Mouse (Mus musculus): ENCODE measurements around the gene Shd. TPM values are rescaled to one million over a fixed set of nuclear protein-coding genes. Genes with fewer than 3 reads are reported as not detected.
"Not testable (repeated sequence)": the region's sequence is repeated elsewhere in the genome, so short reads cannot be mapped to it uniquely, and the experiment has no call there.

The Shd gene
- 19.9 and 21.4 TPM in 2 replicates for polyA plus RNA-seq (2015; fragmentation: Nextera tagmentation; extraction: Ambion mirVana)

DNA sequence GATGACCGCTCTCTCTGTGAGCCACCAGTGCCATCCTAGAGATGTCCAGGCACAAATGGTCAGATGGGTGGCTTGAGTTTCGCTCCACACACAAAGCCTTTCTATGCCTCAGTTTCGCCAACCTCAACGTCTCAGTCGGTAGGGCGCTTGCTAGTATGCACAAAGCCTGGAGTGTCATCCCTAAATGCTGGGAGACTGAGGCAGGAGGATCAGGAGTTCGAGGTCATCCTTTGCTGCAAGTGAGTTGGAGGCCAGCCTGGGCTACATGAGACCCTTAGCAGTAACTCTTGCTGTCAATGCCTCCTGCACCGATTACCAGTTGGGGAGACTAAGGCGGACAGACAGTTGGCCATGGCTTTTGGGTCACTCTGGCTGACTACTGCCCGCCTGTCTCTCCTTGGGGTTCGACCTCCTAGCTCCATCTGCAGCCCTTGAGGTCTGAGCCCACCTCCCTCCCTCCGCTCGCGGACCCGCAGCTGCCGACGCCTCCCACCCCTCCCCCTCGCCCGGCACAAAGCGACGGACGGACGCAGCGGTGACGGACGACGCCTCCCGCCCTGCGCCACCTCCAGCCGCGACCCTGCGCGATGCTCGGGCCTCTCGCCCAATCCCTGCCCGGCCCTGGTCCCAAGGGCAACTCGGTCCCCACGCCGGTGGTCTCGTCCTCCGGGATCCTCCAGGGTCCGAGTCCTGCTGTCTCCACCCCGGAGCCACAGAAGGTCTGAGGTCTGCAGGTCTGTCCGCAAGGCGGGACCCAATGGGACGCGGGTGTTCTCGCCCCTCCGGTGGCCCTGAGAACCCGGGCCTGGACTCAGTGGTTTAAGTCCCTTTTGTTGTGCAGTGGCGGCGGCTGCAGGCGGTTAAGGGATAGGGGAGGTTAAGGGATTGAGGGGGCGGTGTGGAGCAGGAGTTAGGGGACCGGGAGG lies at the start of gene Shd:
Gene Shd (plus strand): TSS at position 502 of the 926 bp plus-strand sequence.
- Histone ChIP-seq H3K27ac (no peak within 1 kb of the TSS), H3K4me1 (peaks cover 21% of the 10 kb centered on the region), H3K4me3 (peak within 1 kb of the TSS; percentile 53), H3K36me3 (peaks cover 28% of the 10 kb centered on the region), H3K9ac (peak within 1 kb of the TSS; percentile 61), H3K4me2 (peak within 1 kb of the TSS; percentile 88), H3K9me3 (no peaks in the 10 kb centered on the region), H3K27me3 (peaks cover 12% of the 10 kb centered on the region; the same call in 1 of the 2 replicates)
- no peak for ATAC-seq (ENCODE audit: insufficient number of reproducible peaks, low FRiP score, low TSS enrichment, low read depth)
- WGBS: 9% methylated on average over 55 of the region's 55 CpGs

DNA sequence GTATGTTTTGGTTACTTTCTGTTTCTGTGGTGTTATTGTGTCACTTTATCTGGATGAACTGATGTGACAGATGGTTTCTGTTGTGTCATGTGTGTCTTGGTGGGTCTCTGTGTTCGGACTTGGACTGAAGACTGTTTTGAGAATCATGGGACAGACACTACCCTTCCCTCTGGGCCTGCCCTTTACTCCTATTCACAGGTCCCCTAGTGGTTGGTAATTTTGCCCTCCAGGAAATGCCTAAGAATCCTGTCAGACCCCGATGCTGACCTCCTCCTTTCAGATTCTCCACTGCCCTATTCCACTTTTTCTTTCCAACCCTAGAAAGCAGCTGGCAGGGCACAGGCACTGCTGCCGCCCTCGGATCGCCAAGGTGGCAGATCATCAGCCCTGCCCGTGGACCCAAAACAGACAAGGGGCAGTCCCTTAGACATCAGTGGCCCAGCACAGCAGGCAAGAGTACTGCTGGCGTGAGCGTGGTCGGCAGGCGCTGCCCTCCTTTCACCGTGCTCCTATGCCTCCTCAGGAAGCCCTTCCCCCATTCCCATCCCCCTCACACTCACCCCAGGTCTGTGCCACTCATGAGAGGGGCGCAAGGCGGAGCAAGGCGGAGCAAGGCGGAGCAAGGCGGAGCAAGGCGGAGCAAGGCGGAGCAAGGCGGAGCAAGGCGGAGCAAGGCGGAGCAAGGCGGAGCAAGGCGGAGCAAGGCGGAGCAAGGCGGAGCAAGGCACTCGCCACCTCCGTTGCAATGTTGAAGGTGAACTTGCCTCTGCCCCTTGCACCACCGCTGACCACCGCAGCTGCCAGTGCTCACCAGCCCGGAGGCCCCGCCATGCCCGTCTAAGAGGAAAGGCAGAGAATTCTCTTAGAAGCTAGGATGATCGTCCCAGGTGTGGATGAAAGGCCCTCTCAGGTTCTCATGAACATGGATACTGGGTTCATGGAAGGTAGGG lies 38.4 kb upstream of the Shd start:
- H3K27ac ChIP-seq: peak overlapping the region; percentile 66
- WGBS: 1% methylated on average over 33 of the region's 33 CpGs

DNA sequence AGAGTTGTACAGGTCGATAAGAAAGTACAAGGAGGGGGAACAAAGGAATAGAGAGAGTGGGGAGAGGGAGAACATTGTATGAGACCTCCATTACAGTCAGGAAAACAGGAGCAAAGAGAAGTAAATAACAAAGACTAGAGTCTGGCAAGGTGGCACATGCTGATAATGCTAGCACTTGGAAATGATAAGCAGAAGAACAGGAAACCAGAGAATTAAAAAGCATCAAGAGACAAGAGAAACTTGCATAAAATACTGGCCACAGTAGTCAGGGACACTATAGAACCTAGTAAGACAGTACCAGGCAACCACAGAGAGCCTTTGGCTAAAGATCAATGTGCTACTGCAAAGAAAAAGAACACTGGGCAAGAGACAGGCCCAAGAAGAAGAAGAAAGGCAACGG lies 37.6 kb upstream of the Shd start:
- Histone ChIP-seq H3K4me1 (no peaks in the 10 kb centered on the region), H3K27me3 (no peaks in the 10 kb centered on the region), H3K27ac (no peak overlapping the region), H3K9me3 (0 out of 2 replicates have a peak, but pooled peaks cover 4% of the 10 kb centered on the region), H3K36me3 (no peaks in the 10 kb centered on the region), H3K4me3 (peak overlapping the region; percentile 54), H3K9ac (no peak overlapping the region), H3K4me2 (peak overlapping the region; percentile 79)
- no peak for ATAC-seq (ENCODE audit: insufficient number of reproducible peaks, low FRiP score, low TSS enrichment, low read depth)
- WGBS: 78% methylated on average over 2 of the region's 2 CpGs

More for the DNA sequence above, 38.4 kb upstream of the Shd start:
- Histone ChIP-seq H3K4me2 (peak overlapping the region; percentile 79), H3K9ac (peak overlapping the region; percentile 54), H3K4me3 (peak overlapping the region; percentile 54), H3K36me3 (no peaks in the 10 kb centered on the region), H3K27me3 (no peaks in the 10 kb centered on the region), H3K4me1 (no peaks in the 10 kb centered on the region), H3K9me3 (0 out of 2 replicates have a peak, but pooled peaks cover 4% of the 10 kb centered on the region)
- ATAC-seq (ENCODE audit: insufficient number of reproducible peaks, low FRiP score, low TSS enrichment, low read depth): peak; percentile 87

DNA sequence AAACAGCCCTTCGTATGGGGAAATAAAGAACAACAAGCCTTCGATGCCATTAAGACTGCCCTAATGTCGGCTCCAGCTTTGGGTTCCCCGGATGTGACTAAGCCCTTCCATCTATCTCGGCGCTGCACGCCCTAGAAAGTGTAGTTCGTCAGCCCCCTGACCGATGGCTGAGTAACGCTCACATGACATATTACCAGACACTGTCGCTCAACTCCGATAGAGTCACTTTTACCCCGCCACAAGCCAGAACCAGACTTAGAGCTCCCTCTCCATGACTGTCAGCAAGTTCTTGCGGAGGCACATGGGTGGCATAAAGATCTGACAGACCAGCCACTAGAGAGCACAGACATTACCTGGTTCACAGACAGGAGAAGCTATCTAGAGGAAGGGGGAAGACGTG lies 37.1 kb upstream of the Shd start:
- WGBS: 95% methylated on average over 15 of the region's 15 CpGs
- Histone ChIP-seq H3K9ac (no peak overlapping the region), H3K4me3 (no peak overlapping the region), H3K36me3 (no peaks in the 10 kb centered on the region), H3K4me1 (no peaks in the 10 kb centered on the region), H3K27ac (no peak overlapping the region), H3K4me2 (no peak overlapping the region), H3K9me3 (0 out of 2 replicates have a peak, but pooled peaks cover 4% of the 10 kb centered on the region), H3K27me3 (no peaks in the 10 kb centered on the region)
- no peak for ATAC-seq (ENCODE audit: insufficient number of reproducible peaks, low FRiP score, low TSS enrichment, low read depth)

DNA sequence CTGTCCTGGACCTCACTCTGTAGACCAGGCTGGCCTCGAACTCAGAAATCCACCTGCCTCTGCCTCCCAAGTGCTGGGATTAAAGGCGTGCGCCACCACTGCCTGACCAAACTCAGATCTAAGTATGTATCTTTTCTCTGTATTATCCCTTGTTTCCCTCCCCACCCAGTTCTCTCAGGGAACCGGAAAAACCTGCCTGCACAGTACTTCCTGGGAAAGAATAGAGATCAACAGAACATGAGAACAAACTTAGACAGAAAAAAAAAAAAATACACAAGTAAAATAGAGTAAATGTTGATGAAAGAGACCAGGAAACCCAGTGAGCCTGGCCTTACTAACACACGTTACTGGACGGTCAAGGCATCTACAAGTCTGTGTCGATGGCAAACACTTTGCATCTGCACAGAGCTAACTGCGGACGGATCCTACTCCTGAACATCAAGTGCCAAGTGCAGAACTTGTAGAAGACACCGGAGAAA lies 25.8 kb upstream of the Shd start:
- not testable (repeated sequence) for H3K27me3 ChIP-seq; H3K9me3 ChIP-seq; H3K4me1 ChIP-seq; ATAC-seq (ENCODE audit: insufficient number of reproducible peaks, low FRiP score, low TSS enrichment, low read depth); H3K9ac ChIP-seq; H3K36me3 ChIP-seq
- peak overlapping the region; percentile 53 for H3K4me3 ChIP-seq
- peak overlapping the region; percentile 81 for H3K4me2 ChIP-seq
- peak overlapping the region; percentile 94 for H3K27ac ChIP-seq
- WGBS: 23% methylated on average over 10 of the region's 10 CpGs

DNA sequence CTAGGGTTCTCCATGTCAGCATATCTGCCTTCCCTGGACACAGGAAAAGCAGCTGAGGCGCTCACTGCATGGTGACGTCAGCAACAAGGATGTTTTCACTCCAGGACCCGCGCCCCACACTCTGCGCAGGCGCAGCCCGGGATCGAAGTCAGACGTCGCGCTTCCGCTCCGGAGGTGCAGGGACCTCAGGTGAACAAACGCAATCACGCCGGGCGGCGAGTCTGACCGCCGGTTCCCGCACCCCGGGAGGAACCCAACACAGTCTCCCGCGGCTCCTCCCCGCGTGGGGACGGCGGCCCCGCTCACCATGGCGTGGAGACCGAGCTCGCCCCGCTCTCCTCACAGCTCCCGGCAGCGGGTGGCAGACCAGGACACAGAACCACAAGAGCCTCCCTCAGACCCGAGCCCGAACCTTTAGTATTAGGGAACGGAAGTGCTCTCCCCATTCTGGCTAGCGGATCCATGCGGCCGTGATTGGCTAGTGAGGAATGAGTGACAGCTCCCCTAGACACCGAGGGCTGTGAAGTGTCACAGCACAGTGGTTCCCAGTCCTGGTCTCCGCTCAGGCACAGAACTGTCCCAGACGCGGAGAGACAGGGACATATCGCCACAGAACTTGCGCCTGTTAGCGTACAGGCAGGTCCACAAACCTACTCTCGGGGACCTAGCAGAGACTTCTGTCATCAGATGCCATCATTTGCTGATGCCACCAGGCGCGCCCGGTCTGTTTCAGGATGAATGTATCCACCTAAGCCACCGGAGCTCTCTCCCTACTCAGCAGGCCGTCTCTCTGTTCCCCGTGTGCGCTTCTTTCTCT lies 25.2 kb upstream of the Shd start:
- WGBS: under 1% methylated on average over 56 of the region's 56 CpGs
- H3K9ac ChIP-seq: peak overlapping the region; percentile 44
- peak; percentile 95 for ATAC-seq (ENCODE audit: insufficient number of reproducible peaks, low FRiP score, low TSS enrichment, low read depth)
- not testable (repeated sequence) for H3K36me3 ChIP-seq, H3K4me1 ChIP-seq, H3K9me3 ChIP-seq, H3K27me3 ChIP-seq
- peak overlapping the region; percentile 53 for H3K4me3 ChIP-seq
- H3K27ac ChIP-seq: peak overlapping the region; percentile 94
- H3K4me2 ChIP-seq: peak overlapping the region; percentile 81

DNA sequence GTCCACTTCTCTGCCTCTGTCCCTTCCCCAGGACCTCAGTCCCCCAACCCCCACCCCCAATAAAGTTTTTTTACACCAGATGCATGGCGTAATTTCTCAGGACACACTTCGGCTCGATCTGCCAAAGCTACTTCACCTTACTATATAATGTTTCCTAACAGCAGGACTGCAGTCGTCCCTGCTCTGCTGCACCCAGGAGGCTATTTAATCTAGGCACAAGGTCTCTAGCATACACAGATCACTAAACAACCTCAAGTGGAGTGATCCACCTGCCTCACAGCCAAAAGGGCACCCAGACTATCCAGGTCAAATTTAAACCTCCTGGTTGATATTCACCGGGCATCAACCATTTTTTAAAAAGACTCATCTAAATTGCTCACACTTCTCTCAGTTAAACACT lies 24.6 kb upstream of the Shd start:
- no peaks in the 10 kb centered on the region for H3K36me3 ChIP-seq
- H3K4me1 ChIP-seq: no peaks in the 10 kb centered on the region; the same call in 1 of the 2 replicates
- peak overlapping the region; percentile 53 for H3K4me3 ChIP-seq
- 18% methylated on average over 5 of the region's 5 CpGs for WGBS
- H3K9me3 ChIP-seq: no peaks in the 10 kb centered on the region
- peak overlapping the region; percentile 81 for H3K4me2 ChIP-seq
- no peak for ATAC-seq (ENCODE audit: insufficient number of reproducible peaks, low FRiP score, low TSS enrichment, low read depth)
- peak overlapping the region; percentile 94 for H3K27ac ChIP-seq
- peak overlapping the region; percentile 44; the same call in 1 of the 2 replicates for H3K9ac ChIP-seq
- 0 out of 2 replicates have a peak, but pooled peaks cover 4% of the 10 kb centered on the region for H3K27me3 ChIP-seq

DNA sequence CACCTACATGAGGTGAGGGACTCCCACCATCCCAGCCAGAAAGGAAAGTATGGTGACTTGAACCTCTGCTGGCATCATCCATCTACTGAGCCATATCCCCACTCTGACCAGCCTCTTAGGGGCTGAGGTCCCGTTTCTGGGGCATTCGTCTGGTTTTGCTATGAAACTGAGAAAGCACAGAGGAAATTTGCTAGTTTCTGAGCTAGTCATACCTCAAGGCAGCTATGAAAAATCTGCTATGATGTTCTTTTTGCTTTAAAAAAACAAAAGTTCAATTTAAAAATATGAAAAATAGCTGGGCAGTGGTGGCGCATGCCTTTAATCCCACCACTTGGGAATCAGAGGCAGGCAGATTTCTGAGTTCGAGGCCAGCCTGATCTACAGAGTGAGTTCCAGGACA lies 21.6 kb upstream of the Shd start:
- H3K9me3 ChIP-seq: no peaks in the 10 kb centered on the region
- no peak overlapping the region for H3K4me3 ChIP-seq
- no peak overlapping the region for H3K9ac ChIP-seq
- no peaks in the 10 kb centered on the region; the same call in 1 of the 2 replicates for H3K4me1 ChIP-seq
- no peak for ATAC-seq (ENCODE audit: insufficient number of reproducible peaks, low FRiP score, low TSS enrichment, low read depth)
- peaks cover 11% of the 10 kb centered on the region; the same call in 1 of the 2 replicates for H3K27me3 ChIP-seq
- H3K4me2 ChIP-seq: no peak overlapping the region
- H3K36me3 ChIP-seq: no peaks in the 10 kb centered on the region
- WGBS: 89% methylated on average over 4 of the region's 4 CpGs
- no peak overlapping the region for H3K27ac ChIP-seq

DNA sequence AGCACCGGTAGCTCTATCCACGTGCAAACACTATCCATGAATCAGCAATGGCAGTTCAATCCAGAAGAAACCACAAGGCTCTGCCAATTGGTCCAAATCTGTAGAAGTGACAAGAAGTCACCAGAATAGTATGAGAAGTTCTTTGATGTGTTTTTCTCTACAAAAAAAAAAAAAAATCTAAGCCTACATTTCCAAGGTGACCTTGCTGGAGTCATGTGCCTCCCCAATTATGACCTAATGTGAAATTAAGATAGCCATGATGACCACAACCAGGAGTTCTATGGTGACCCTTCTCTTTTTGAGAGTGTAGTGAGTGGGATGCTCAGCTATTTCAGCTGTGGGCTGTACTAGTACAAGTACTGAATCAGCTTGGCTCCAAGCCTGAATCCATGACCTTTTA lies 20.9 kb upstream of the Shd start, which contains the start of gene Zfp119b:
Gene Zfp119b (minus strand): TSS at position 101 of the 400 bp plus-strand sequence.
- peaks cover 18% of the 10 kb centered on the region for H3K27me3 ChIP-seq
- 90% methylated on average over 2 of the region's 2 CpGs for WGBS
- no peak within 1 kb of the TSS for H3K4me2 ChIP-seq
- H3K36me3 ChIP-seq: no peaks in the 10 kb centered on the region
- H3K9ac ChIP-seq: no peak within 1 kb of the TSS
- H3K9me3 ChIP-seq: no peaks in the 10 kb centered on the region
- ATAC-seq (ENCODE audit: insufficient number of reproducible peaks, low FRiP score, low TSS enrichment, low read depth): no peak
- H3K27ac ChIP-seq: no peak within 1 kb of the TSS
- no peak within 1 kb of the TSS for H3K4me3 ChIP-seq
- no peaks in the 10 kb centered on the region for H3K4me1 ChIP-seq

DNA sequence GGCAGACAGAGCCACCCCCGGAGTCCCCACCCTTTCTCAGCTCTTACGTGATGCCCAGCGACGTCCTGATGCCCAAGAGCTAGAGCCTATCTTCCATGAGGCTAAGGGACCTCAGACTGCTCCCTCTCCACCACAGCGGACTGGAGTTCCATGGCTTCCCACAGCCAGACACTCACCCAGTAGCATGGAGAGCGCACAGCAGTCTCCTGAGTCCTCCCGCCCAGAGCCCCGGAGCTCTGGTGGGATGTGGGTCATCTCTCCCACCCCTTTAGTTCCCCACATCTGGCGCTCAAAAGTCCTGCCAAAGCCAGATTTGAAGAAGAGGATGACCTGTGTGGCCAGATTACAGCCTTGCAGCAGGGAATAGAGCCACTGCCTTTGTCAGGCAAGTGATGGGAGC lies 19.7 kb upstream of the Shd start:
- no peak overlapping the region for H3K9ac ChIP-seq
- peaks cover 26% of the 10 kb centered on the region for H3K27me3 ChIP-seq
- H3K27ac ChIP-seq: no peak overlapping the region
- H3K4me1 ChIP-seq: no peaks in the 10 kb centered on the region
- no peak for ATAC-seq (ENCODE audit: insufficient number of reproducible peaks, low FRiP score, low TSS enrichment, low read depth)
- H3K4me2 ChIP-seq: no peak overlapping the region
- H3K9me3 ChIP-seq: no peaks in the 10 kb centered on the region
- H3K4me3 ChIP-seq: no peak overlapping the region
- no peaks in the 10 kb centered on the region for H3K36me3 ChIP-seq
- WGBS: 80% methylated on average over 9 of the region's 9 CpGs

DNA sequence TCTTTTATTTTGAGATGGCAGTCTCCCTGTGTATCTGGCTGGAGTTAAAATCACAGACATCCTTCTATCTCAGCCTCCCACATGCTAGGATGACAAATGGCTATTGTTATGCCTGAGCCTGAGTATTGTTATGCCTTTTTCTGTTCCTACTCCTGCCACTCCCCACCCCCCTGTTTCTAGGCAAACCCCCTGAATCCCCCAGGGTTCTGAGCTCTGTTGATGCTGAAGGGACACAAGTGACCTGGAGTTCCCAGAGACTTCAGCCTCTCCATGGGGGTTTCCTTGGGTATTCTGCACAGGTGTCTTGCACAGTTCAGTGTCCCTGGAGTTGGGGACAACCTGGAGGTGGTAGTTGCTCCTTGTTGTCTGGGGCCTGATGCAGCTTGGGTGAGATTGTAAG lies 18.2 kb upstream of the Shd start:
- H3K4me3 ChIP-seq: no peak overlapping the region
- no peaks in the 10 kb centered on the region for H3K9me3 ChIP-seq
- H3K4me2 ChIP-seq: no peak overlapping the region
- ATAC-seq (ENCODE audit: insufficient number of reproducible peaks, low FRiP score, low TSS enrichment, low read depth): no peak
- peaks cover 26% of the 10 kb centered on the region for H3K27me3 ChIP-seq
- H3K36me3 ChIP-seq: no peaks in the 10 kb centered on the region
- no peak overlapping the region for H3K9ac ChIP-seq
- H3K27ac ChIP-seq: no peak overlapping the region
- peaks cover 8% of the 10 kb centered on the region; the same call in 1 of the 2 replicates for H3K4me1 ChIP-seq

Data from limb, embryonic 15.5 days (tissue).